Mouse (Mus musculus): ENCODE results near the gene Tmem132c.

The Tmem132c gene

DNA sequence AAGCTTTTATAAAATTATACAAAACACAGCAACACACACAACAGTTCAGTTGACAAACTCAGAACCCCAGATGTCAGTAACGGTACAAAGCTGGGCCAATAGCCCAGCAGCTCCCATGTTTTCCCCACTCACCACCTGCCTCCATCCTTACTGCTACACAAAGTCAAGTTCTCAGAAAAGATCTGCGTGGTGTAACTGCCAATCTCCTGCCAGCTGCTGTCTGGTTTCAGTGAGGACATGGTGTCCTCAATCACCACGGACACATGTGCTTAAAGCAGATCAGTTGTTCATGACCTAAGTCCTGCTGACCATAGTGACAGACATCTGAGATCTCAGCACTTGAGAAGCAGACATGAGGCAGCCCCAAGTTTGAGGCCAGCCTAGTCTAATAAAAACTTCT, 354.1 kb downstream of the Tmem132c start:
- no peak for DNase-seq (ENCODE audit: low spot score in 2 of 2)

DNA sequence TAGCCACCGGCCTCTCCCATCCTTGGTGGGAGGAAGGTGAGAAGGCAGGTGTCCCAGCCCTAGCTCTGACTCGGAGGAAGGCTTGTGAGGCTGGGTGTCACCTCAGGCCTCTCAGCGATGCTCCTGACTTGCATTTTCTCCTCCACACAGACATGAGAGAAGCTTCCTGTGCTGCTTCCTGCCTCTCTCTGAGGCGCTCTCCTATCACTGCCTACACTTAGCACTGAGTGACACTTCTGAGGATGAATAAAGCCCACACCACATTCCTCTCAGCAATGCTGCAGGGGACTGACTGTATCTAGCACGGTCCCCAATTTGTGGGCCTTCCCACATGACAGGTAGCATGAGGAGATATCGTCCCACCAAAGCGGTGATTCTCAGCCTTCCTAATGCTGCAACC, 355.3 kb downstream of the Tmem132c start:
- DNase-seq (ENCODE audit: low spot score in 2 of 2), result no peak

DNA sequence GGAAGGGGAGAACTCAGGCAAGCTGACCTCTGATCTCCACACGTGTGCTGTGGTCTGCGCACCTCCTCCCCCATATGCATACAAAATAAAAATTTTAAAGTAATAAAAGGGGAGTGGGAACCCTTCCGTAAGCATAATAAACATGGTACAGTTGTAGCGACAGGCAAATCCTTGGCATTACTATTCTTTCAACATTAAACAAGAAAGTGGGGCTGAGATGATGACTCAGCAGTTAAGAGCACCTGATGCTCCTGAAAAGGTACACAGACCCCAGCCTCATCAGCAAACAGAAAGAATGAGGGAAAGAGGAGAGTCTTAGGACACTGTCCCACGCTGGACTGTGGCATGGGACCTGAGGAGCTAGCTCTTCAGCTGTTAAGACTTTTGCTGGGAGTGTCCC, 361.4 kb downstream of the Tmem132c start:
- DNase-seq (ENCODE audit: low spot score in 2 of 2), result no peak

DNA sequence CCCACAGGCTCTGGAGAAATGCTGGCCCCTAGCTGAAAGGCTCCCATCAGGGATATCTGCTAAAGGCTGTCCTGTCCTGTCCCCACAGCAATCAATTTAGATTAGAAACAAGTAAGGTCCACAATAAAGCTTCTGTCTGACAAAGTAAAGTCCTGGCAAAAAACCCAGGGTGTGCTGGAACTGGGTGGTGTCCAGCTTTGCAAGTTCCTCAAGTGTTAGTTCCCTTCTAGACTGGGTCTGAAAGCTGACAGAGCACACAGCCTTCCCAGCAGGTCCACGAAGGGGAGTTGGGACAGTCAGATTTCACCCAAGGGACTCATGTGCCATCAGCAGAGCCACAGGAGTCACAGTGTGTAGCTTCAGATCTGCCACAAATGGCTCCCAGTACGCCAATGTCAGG, 365.9 kb downstream of the Tmem132c start:
- DNase-seq (ENCODE audit: low spot score in 2 of 2), result no peak

DNA sequence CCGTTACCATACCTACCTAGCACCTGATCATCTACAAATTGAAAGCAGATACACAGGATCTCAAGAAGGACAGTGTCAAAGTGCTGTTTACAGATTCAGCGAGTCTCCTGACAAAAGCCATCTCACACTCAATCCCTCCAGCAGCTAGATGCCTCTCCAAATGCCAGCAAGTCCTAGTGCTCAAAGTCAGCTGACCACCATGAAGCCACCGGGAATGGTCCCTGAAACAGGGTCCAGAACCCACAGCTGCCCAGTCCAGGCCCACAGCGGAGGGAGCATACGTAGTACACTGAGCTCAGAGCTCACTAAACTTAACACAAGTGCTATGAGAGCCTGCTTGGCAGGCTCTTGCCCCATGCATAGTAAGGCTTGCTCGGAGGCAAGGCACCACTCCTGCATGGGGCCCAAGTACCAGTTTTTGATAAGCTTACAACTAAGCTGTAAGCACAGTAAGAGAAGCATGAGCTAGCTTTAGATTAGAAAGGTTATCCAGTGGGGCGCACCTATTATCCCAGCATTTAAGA, 367.6 kb downstream of the Tmem132c start:
- no peak for DNase-seq (ENCODE audit: low spot score in 2 of 2)

DNA sequence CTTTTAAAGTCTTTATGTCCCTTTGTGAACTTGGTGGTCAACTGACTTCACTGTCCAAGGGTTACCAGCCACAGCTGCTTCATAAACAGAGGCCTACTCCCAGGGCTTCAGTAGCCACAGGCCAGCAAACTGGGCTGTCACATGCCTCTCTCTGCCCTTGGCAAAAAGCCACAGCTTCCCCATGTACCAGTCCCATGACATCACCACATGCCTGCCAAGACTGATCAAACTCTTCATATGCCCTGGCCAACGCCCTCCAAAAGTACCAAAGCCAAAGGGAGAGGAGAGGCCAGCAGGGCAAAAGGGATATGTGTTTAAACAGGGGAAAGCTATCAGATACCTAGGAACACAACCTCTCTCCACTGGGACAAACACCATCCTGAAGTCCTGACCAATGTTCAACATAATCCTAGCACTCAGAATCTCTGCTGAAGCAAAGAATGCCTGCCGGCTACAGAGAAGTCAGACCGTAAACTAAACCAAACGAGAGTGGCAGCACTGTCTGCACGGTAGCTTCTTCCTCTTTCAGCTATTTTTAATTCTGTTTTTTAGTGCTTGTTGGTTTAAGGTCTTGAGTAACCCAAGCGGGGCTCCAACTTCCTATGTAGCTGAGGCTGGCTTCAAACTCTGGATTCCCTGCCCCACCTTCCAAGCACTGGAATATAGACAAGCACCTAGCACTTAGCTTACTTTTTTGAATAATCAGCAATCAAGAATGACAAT, 369.3 kb downstream of the Tmem132c start:
- no peak for DNase-seq (ENCODE audit: low spot score in 2 of 2)

DNA sequence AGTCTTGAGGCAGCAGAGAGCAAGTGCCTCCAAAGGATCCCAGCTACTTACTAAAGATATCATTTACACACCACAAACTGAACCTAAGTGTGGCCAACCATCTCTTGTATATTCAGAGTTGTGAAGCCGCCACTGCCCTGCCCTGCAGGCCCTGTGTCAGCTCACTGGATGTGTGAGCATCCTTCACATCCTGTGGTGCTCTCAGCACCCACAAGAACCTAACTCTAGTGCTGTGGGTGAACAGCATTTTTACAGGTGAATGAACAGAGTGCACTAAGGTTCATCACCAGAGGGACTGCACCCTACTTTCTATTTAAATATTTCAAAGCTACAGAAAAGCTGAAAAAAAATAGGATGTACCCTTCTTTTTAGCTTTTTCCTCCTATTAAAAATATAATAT, 370.3 kb downstream of the Tmem132c start:
- DNase-seq (ENCODE audit: low spot score in 2 of 2), result no peak

DNA sequence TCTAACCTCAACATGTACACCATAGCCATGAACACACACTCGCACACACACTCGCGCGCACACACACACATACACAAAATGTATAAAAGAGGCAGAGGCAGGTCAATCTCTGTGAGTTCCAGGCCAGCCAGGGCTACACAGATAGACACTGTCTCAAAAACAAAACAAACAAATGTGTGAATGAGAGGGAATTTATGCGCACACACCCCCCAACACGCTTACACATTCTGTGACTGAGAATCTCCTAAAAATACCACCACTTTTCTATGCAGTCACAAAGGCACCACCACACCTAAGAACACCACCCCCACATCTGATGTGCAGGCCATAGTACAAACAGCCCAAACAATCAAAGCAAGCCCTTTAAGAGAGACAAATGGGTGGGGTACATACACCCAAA, 370.8 kb downstream of the Tmem132c start:
- DNase-seq (ENCODE audit: low spot score in 2 of 2), result no peak
